Mouse (Mus musculus) kidney, adult 2 months (tissue): Measurements from ENCODE around the gene Olfr281.
A peak's percentile ranks its signal among the peaks of the same experiment; 100 is the strongest.

Experiments used
- CTCF ChIP-seq: fragments of 200-500 bp; conservative IDR thresholded peaks from 2 replicates; pipeline ENCODE4 v1.5.1; 2011; ENCODE audit warnings: low read depth, mild to moderate bottlenecking, control low read depth, low read length, moderate library complexity, mixed read lengths; ENCODE audit not compliant: insufficient read depth, insufficient read length
- POLR2A ChIP-seq: fragments of 200-500 bp; IDR thresholded peaks from one replicate; pipeline ENCODE4 v1.6.1; 2011; ENCODE audit warnings: low read depth, low read length, control low read depth

DNA sequence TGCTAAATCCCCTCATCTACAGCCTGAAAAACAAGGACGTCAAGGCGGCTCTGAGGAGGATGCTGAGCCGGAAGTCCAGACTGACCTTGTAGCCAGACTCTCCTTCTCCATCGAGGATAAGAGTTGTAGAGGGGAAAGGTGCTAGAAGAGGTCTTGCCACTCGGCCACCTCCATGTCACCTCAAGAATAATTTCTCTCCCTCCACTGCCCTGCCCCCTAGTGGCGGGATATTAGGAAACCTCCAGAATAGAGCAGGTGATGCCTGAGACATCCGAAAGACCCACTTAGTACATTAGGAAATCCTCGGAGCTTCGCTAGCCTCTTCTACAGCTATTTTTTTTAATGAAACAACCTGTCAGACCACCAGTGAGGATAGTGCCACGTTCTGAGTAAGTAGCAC is 23.0 kb downstream of the Olfr281 start:
- TF ChIP-seq POLR2A (no peak), CTCF (peak; percentile 62)
